18 mouse cellular contexts compared by ENCODE assay signal in the genomic region with DNA sequence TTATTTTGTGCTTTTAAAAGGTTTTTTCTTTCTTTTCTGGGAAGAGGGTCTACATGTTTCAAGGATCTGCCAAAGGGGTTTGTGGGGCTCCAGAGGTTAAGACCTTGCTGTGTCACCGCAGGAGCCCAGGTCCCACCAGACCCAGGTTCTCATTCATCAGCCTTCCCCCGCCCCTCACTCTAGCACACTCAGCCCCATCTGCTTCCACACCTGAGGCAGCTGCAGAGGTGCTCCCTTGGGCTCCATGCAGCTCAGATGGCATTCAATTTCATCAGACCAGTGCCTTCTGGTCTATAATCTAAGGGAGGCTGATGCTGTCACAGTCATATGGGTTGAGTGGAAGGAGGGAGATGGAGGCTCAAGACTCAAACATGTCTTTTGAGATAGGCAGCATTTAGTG.
DNase-seq lines count a peak whose midpoint lies in the region; ATAC-seq lines count a peak whose summit lies in the region.
"Had no signal": no experiment of that assay in that cellular context is flagged by ENCODE, and none has a peak within 500 bp of the region (broad histone marks: within the 10 kb centered on the region; RNA-seq: fewer than 3 reads in every experiment).

No protein-coding gene starts in this region.

- H3K27me3 ChIP-seq in neural tube, embryonic 14.5 days (ENCODE audit: control insufficient read depth, insufficient read depth, low read length), result no peaks in the 10 kb centered on the region
- H3K27me3 ChIP-seq: embryonic facial prominence, embryonic 13.5 days; forebrain, embryonic 12.5 days had no signal

- no peaks in the 10 kb centered on the region for H3K36me3 ChIP-seq in neural tube, embryonic 14.5 days (ENCODE audit: control insufficient read depth, insufficient read depth, low read length)
- H3K36me3 ChIP-seq: embryonic facial prominence, embryonic 13.5 days; forebrain, embryonic 10.5 days had no signal

- no peak overlapping the region for H3K27ac ChIP-seq in neural tube, embryonic 14.5 days (ENCODE audit: low read depth, low read length)
- H3K27ac ChIP-seq: embryonic facial prominence, embryonic 13.5 days; forebrain, embryonic 10.5 days; forebrain, embryonic 12.5 days had no signal

- 74% methylated on average over 2 of the region's 2 CpGs for WGBS in neural tube, embryonic 14.5 days

- H3K4me2 ChIP-seq in neural tube, embryonic 14.5 days (ENCODE audit: low read depth, low read length), result no peak overlapping the region
- H3K4me2 ChIP-seq: embryonic facial prominence, embryonic 13.5 days; forebrain, embryonic 12.5 days had no signal

- DNase-seq in heart, adult 11 months, result peak; percentile 33
- no peak for DNase-seq in heart, postnatal 10 days
- DNase-seq in neural tube, embryonic 10.5 days (ENCODE audit: extremely low spot score, low spot score), result no peak
- DNase-seq in cerebellum, adult 9-10 months, result no peak
- DNase-seq: adrenal gland, adult 2 months; adrenal gland, postnatal 10 days; adrenal gland, postnatal 25 days; cerebellum, adult 11 months; cerebellum, adult 18-20 months; cerebellum, adult 8-10 months; cerebellum, postnatal 10 days; cerebellum, postnatal 25 days had no signal

- no peak overlapping the region for H3K9ac ChIP-seq in neural tube, embryonic 14.5 days (replicated peaks; ENCODE audit: low read depth, low read length)
- H3K9ac ChIP-seq: embryonic facial prominence, embryonic 13.5 days; forebrain, embryonic 12.5 days had no signal

- no peaks in the 10 kb centered on the region for H3K9me3 ChIP-seq in neural tube, embryonic 14.5 days (ENCODE audit: control insufficient read depth, low read length)
- H3K9me3 ChIP-seq: embryonic facial prominence, embryonic 13.5 days; forebrain, embryonic 10.5 days; forebrain, embryonic 12.5 days had no signal

- intact Hi-C loops in heart, postnatal 10 days (cut with DNase I), result no loop called here

- no peak overlapping the region for H3K4me3 ChIP-seq in neural tube, embryonic 14.5 days (ENCODE audit: low read depth, low read length)
- H3K4me3 ChIP-seq: embryonic facial prominence, embryonic 13.5 days; erythroblast, embryonic 14.5 days; forebrain, embryonic 10.5 days; forebrain, embryonic 12.5 days had no signal

- H3K4me1 ChIP-seq in neural tube, embryonic 14.5 days (ENCODE audit: control insufficient read depth, insufficient read depth, low read length), result no peaks in the 10 kb centered on the region
- H3K4me1 ChIP-seq: embryonic facial prominence, embryonic 13.5 days had no signal

- ATAC-seq in neural tube, embryonic 14.5 days (ENCODE audit: low read depth), result 0 out of 2 replicates have a peak, but pooled peaks have one; percentile 38
- ATAC-seq: forebrain, embryonic 16.5 days had no signal
